Mouse (Mus musculus): ENCODE results near the gene Acnat1.
"Not testable (repeated sequence)": the region's sequence is repeated elsewhere in the genome, so short reads cannot be mapped to it uniquely, and the experiment has no call there.

Gene Acnat1

GRCm38 (mm10) chr4:49473435-49474100 lies at the start of gene Acnat1:
Gene Acnat1 (minus strand): TSS chr4:49473912.
- DNase-seq (ENCODE audit: low read depth in 1 of 2, low spot score in 2 of 2) = no peak

GRCm38 (mm10) chr4:49522576-49522975 lies 48.9 kb upstream of the Acnat1 start:
- DNase-seq (ENCODE audit: low read depth in 1 of 2, low spot score in 2 of 2) = no peak

GRCm38 (mm10) chr4:49521346-49521745 lies 47.6 kb upstream of the Acnat1 start:
- DNase-seq (ENCODE audit: low read depth in 1 of 2, low spot score in 2 of 2) = no peak

- DNase-seq (ENCODE audit: low read depth in 1 of 2, low spot score in 2 of 2) = peak; percentile 69 to 83
Observed at GRCm38 (mm10) chr4:49520572-49521340, 47.0 kb upstream of the Acnat1 start, which contains the start of the genes Mrpl50 and Zfp189. Gene Mrpl50 (minus strand): TSS chr4:49521093. Gene Zfp189 (plus strand): TSS chr4:49521176.

- no peak for DNase-seq (ENCODE audit: low read depth in 1 of 2, low spot score in 2 of 2)
Observed at GRCm38 (mm10) chr4:49519476-49519875, 45.8 kb upstream of the Acnat1 start.

GRCm38 (mm10) chr4:49514441-49514840 lies 40.7 kb upstream of the Acnat1 start:
- DNase-seq (ENCODE audit: low read depth in 1 of 2, low spot score in 2 of 2) = no peak

- DNase-seq (ENCODE audit: low read depth in 1 of 2, low spot score in 2 of 2) = no peak
Observed at GRCm38 (mm10) chr4:49512636-49513035, 38.9 kb upstream of the Acnat1 start.

GRCm38 (mm10) chr4:49510236-49510835 lies 36.6 kb upstream of the Acnat1 start:
- not testable (repeated sequence) for DNase-seq (ENCODE audit: low read depth in 1 of 2, low spot score in 2 of 2)

- DNase-seq (ENCODE audit: low read depth in 1 of 2, low spot score in 2 of 2) = no peak
Observed at GRCm38 (mm10) chr4:49509183-49509582, 35.5 kb upstream of the Acnat1 start.

GRCm38 (mm10) chr4:49506386-49506785 lies 32.7 kb upstream of the Acnat1 start, which contains the start of gene Baat:
Gene Baat (minus strand): TSS chr4:49506557.
- no peak for DNase-seq (ENCODE audit: low read depth in 1 of 2, low spot score in 2 of 2)

- no peak for DNase-seq (ENCODE audit: low read depth in 1 of 2, low spot score in 2 of 2)
Observed at GRCm38 (mm10) chr4:49503563-49503962, 29.9 kb upstream of the Acnat1 start.

- not testable (repeated sequence) for DNase-seq (ENCODE audit: low read depth in 1 of 2, low spot score in 2 of 2)
Observed at GRCm38 (mm10) chr4:49485934-49486650, 12.4 kb upstream of the Acnat1 start.

GRCm38 (mm10) chr4:49485442-49485841 lies 11.7 kb upstream of the Acnat1 start:
- DNase-seq (ENCODE audit: low read depth in 1 of 2, low spot score in 2 of 2) = no peak

GRCm38 (mm10) chr4:49480896-49481295 lies 7.2 kb upstream of the Acnat1 start:
- DNase-seq (ENCODE audit: low read depth in 1 of 2, low spot score in 2 of 2) = no peak

GRCm38 (mm10) chr4:49480104-49480760 lies 6.5 kb upstream of the Acnat1 start:
- DNase-seq (ENCODE audit: low read depth in 1 of 2, low spot score in 2 of 2) = no peak

GRCm38 (mm10) chr4:49479035-49479434 lies 5.3 kb upstream of the Acnat1 start:
- not testable (repeated sequence) for DNase-seq (ENCODE audit: low read depth in 1 of 2, low spot score in 2 of 2)

- no peak for DNase-seq (ENCODE audit: low read depth in 1 of 2, low spot score in 2 of 2)
Observed at GRCm38 (mm10) chr4:49478118-49478877, 4.6 kb upstream of the Acnat1 start.

GRCm38 (mm10) chr4:49474583-49474982 lies 871 bp upstream of the Acnat1 start:
- DNase-seq (ENCODE audit: low read depth in 1 of 2, low spot score in 2 of 2) = no peak

- DNase-seq (ENCODE audit: low read depth in 1 of 2, low spot score in 2 of 2) = no peak
Observed at GRCm38 (mm10) chr4:49469435-49470151, 4.1 kb downstream of the Acnat1 start.
